Mouse (Mus musculus): ENCODE results near the gene Treh.
"Not testable (repeated sequence)": the region's sequence is repeated elsewhere in the genome, so short reads cannot be mapped to it uniquely, and the experiment has no call there.

Treh gene

DNA sequence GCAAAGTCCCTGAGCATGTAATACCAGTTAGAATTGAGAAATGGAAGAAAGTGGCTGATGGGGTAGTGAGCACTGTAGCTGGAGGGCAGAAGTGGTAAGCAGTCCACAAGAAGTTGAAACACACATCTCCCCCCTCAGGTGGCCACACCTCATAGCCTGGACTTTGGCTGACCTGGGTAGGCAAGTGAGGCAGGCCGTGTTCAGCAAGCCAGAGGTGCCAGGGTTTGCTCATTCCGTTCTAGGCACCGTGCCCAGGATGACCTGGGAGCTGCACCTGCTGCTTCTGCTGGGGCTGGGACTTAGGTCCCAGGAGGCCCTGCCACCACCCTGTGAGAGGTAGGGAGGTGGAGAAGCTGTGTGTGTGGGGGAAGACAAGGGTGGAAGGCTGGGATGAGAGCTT is at the start of gene Treh:
Treh (plus strand) TSS at position 229 of the 400 bp plus-strand sequence.
- DNase-seq (ENCODE audit: low spot score in 2 of 2) = no peak

DNA sequence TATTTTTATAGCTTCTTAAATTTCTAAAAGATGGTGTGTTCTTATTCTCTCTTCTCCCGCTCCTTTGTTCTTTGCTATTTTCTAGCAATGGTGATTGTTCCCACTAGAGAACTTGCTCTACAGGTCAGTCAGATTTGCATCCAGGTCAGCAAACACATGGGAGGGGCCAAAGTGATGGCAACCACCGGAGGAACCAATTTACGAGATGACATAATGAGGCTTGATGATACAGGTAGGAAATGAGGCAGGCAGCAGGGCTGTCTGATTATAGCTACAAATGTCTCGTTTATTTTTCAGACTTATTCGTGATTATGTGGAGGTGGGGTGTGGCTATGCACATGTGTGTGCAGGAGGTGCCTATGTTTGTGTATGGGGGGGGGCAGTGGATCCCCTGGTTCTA is 48.6 kb upstream of the Treh start:
- no peak for DNase-seq (ENCODE audit: low spot score in 2 of 2)

DNA sequence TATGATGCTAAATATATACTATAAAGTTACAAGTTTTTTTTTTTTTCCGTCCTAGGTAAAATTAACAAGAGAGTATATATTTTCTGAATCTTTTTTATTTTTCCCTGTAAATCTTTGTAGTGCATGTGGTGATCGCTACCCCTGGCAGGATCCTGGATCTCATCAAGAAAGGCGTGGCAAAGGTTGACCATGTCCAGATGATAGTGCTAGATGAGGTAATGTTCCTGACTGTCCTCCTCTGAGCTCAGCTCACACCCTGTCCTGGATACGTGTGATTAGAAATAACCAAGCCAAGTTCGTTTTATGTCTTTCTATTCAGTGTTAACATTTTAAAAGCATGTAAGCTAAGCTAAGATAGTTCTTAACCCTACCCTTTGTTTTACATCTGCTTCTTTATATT is 46.8 kb upstream of the Treh start:
- no peak for DNase-seq (ENCODE audit: low spot score in 2 of 2)

GRCm38 (mm10) chr9:44637551-44638169 is 35.4 kb upstream of the Treh start:
- peak in 1 of 2 experiments; percentile 55 for DNase-seq (ENCODE audit: low spot score in 2 of 2)

- not testable (repeated sequence) for DNase-seq (ENCODE audit: low spot score in 2 of 2)
Observed at GRCm38 (mm10) chr9:44638726-44639125, 34.3 kb upstream of the Treh start.

- not testable (repeated sequence) for DNase-seq (ENCODE audit: low spot score in 2 of 2)
Observed at GRCm38 (mm10) chr9:44640028-44640427, 33.0 kb upstream of the Treh start.

GRCm38 (mm10) chr9:44640646-44641357 is 32.2 kb upstream of the Treh start:
- DNase-seq (ENCODE audit: low spot score in 2 of 2) = no peak

GRCm38 (mm10) chr9:44641616-44642015 is 31.4 kb upstream of the Treh start:
- no peak for DNase-seq (ENCODE audit: low spot score in 2 of 2)

DNA sequence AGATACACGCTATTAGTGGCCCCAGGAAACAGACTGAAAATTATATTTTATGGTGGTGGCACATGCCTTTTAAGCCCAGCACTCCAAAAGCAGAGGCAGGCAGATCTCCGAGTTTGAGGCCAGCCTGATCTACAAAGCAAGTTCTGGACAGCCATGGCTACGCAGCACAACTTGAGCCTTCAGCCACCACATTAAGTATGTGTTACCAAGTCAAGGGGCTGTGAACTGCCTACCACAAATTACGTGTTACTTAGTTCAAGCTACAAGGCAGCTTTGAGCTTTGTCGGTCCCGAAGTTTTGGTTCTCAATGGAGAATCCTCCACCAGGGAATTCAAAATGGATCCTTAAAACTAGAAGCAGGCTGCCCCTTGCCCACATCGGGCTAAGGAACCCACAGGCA is 29.9 kb upstream of the Treh start:
- no peak for DNase-seq (ENCODE audit: low spot score in 2 of 2)

DNA sequence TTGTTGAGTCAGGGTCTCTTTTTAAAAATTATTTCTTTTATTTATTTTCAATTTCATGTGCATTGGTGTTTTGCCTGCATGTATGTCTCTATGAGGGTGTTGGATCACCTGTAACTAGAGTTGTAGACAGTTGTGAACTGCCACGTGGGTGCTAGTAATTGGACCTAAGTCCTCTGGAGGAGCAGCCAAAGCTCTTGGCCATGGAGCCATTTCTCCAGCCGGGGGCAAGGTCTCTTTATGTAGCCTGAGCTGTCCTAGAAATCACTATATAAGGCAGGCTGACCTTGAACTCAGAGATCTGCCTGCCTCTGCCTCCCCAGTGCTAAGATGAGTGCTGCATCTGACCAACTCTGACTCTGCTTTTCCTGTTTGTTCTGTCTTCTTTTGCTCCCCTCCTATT is 28.8 kb upstream of the Treh start:
- no peak for DNase-seq (ENCODE audit: low spot score in 2 of 2)

GRCm38 (mm10) chr9:44645481-44645880 is 27.6 kb upstream of the Treh start:
- DNase-seq (ENCODE audit: low spot score in 2 of 2) = peak in 1 of 2 experiments; percentile 48

- no peak for DNase-seq (ENCODE audit: low spot score in 2 of 2)
Observed at GRCm38 (mm10) chr9:44645924-44646323, 27.1 kb upstream of the Treh start.

DNA sequence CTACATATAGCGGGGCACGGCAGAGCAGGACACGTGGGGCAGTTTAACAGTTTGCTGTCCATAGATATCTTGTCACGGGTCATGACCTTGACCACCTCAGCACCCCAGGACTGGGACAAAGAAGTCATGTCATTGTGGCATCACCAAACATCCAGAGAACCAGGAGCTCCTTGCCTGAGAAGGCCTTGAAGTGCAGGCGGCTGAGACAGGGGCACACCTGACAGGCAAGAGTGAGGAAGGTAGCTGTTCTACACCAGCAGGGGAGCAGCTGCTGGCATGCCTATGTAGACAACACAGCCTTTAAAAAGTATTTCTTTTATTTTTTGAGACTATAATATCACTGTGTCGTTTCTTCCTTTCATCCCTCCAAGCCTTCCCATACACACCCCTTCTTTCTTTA is 26.7 kb upstream of the Treh start:
- DNase-seq (ENCODE audit: low spot score in 2 of 2) = no peak

DNA sequence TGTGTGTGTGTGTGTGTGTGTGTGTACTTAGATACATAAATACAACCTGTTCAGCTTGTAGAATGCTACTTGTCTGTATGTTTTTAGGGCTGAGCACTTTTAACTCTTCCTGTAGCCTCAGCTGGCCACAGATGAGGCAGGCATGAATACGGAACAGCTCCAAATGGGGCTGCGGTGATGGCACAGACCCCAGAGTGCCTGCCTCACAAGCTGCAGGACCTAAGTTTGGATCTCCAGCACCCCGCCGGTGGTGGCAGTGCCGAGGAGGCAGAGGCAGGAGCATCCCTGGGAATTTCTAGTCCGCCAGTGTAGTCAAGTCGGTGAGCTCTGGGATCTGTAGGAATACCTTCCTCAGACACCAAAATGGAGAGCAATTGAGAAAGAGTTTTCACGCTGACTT is 26.0 kb upstream of the Treh start:
- DNase-seq (ENCODE audit: low spot score in 2 of 2) = no peak

DNA sequence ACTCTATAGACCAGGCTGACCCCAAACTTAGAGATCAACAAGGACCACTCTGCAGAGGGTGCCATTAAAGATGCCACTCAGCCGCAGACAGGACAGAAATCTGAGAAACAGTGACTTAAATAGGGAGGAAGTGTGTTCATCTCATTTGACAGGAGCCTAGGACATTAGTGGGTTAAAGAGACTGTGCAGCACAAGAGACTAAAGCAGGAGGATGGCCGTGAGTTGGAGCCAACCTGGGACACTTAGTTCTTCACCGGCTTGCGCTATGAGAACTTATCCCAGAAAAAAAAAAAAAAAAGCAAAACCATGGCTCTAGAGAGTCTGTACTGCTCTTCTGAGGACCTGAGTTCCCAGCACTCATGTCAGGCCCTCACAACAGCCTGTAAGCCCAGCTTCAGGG is 25.4 kb upstream of the Treh start:
- no peak for DNase-seq (ENCODE audit: low spot score in 2 of 2)

DNA sequence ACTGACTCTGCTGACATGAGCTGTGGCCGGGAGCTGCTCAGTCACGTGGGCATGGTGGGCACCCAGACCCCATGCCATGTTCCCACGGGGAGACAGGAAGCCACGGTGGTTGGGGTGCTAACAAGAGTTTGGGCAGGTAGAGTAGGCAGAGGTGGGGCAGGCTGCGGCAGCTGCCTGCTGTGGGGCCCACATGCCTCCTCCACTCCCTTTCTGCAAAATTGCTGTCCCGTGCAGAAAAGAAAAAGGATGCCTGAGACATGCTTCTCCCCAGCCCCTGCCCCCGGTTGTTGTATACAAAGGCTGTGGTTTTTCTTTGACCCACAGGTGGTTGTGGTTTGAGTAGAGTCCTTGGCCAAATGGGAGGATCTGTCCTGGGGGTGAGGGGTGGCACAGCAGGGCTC is 24.2 kb upstream of the Treh start:
- no peak for DNase-seq (ENCODE audit: low spot score in 2 of 2)

DNA sequence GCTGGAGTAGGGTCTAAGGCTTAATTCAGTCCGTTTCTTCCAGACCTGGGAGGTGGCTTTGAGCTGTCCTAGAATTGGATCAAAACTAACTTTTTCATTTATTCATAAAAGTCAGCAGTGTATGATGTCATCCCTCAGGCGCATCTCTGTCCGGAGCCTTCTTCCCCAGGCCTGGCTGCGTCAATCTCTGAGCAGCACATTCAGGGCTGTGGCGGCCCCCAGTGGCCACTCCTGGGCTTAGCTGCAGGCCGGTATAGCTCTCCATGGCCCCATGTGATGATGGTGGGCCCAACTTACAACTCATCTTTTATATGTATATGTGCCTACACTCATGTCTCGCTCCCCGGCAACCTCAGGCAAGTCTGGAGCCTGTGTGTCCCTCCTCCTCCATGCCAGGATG is 21.0 kb upstream of the Treh start:
- DNase-seq (ENCODE audit: low spot score in 2 of 2) = peak; percentile 56 to 78

GRCm38 (mm10) chr9:44653896-44654295 is 19.1 kb upstream of the Treh start:
- DNase-seq (ENCODE audit: low spot score in 2 of 2) = no peak

GRCm38 (mm10) chr9:44655098-44656066 is 17.7 kb upstream of the Treh start:
- peak in 1 of 2 experiments; percentile 61 for DNase-seq (ENCODE audit: low spot score in 2 of 2)

DNA sequence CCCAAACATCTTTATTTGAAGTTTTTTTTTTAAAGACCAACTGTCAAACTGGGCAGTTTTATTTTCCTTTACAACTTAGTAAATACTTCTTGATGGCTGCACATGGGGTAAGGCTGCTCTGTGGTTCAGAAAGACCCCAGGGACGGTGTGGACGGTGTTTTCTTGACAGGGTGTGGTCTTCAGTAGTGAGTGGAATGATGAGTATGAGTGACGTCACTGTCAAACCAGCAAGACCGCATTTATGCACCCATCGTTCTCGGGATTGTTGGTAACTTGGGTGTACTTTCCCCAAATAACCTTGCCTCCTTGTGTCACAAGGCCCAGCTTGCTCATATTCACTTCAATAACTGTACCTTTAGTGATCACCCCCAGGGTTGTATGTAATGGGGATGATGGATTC is 9.3 kb upstream of the Treh start:
- DNase-seq (ENCODE audit: low spot score in 2 of 2) = no peak

GRCm38 (mm10) chr9:44671416-44671815 is 1.6 kb upstream of the Treh start:
- no peak for DNase-seq (ENCODE audit: low spot score in 2 of 2)

DNA sequence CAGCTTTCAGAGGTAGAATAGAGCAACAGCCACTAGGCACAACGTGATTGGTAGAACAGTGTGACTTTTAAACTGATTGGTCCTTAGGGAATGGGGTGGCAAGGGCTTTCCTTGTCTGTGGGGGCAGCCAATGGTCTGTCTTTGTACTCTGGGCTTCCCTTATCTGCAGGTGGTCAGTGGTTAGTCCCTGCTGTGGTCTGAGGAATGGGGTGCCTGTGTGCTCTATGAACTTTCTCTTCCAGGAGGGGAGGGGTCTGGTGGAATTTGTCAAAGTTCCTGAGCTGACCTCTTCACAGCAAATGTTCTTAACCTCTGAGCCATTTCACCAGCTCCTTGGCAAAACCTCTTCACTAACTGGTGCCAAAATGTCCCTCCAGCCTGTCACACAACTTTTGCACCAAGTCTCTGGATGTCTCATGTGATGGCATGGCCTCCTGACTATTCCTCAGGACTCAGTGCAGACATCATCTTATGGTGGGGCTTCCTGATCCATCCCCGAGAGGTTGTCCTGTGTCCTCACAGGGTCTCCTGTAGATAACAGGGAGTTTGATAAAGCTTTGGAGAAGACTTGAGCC is 655 bp upstream of the Treh start:
- DNase-seq (ENCODE audit: low spot score in 2 of 2) = no peak
